Comparison of ENCODE assay signal across 16 mouse cellular contexts in genomic region chr9:75898022-75898421, GRCm38 (mm10).
"Had no signal": no experiment of that assay in that cellular context is flagged by ENCODE, and none has a peak within 500 bp of the region (broad histone marks: within the 10 kb centered on the region; RNA-seq: fewer than 3 reads in every experiment).

No protein-coding gene starts in this region.

- DNase-seq: kidney, adult 18-20 months; kidney, postnatal 14 days; lung, embryonic 14.5 days; lung, postnatal 10 days; right cerebral cortex, postnatal 14 days; thymus, adult 2 months; thymus, postnatal 25 days had no signal

- H3K4me2 ChIP-seq: intestine, embryonic 15.5 days; kidney, embryonic 15.5 days; limb, embryonic 12.5 days; liver, embryonic 15.5 days; lung, embryonic 14.5 days; midbrain, embryonic 11.5 days; midbrain, embryonic 15.5 days; stomach, embryonic 15.5 days had no signal

- H3K36me3 ChIP-seq: intestine, embryonic 15.5 days; kidney, embryonic 15.5 days; limb, embryonic 12.5 days; liver, embryonic 15.5 days; midbrain, embryonic 15.5 days; stomach, embryonic 15.5 days had no signal

- H3K4me1 ChIP-seq: intestine, embryonic 15.5 days; kidney, embryonic 15.5 days; liver, embryonic 15.5 days; megakaryocyte, embryonic 14.5 days; midbrain, embryonic 15.5 days; stomach, embryonic 15.5 days had no signal

- ATAC-seq: intestine, embryonic 15.5 days; midbrain, embryonic 15.5 days had no signal

- H3K9ac ChIP-seq: intestine, embryonic 15.5 days; kidney, embryonic 15.5 days; limb, embryonic 12.5 days; liver, embryonic 15.5 days; lung, embryonic 14.5 days; midbrain, embryonic 15.5 days; stomach, embryonic 15.5 days had no signal

- H3K4me3 ChIP-seq: intestine, embryonic 15.5 days; kidney, embryonic 15.5 days; limb, embryonic 12.5 days; liver, embryonic 15.5 days; megakaryocyte, embryonic 14.5 days; midbrain, embryonic 15.5 days; stomach, embryonic 15.5 days had no signal

- H3K27ac ChIP-seq: intestine, embryonic 15.5 days; kidney, embryonic 15.5 days; limb, embryonic 12.5 days; liver, embryonic 15.5 days; macrophage; midbrain, embryonic 15.5 days; stomach, embryonic 15.5 days had no signal

- H3K27me3 ChIP-seq: intestine, embryonic 15.5 days; kidney, embryonic 15.5 days; limb, embryonic 12.5 days; liver, embryonic 15.5 days; megakaryocyte, embryonic 14.5 days; midbrain, embryonic 15.5 days; stomach, embryonic 15.5 days had no signal

- H3K9me3 ChIP-seq: intestine, embryonic 15.5 days; kidney, embryonic 15.5 days; limb, embryonic 12.5 days; liver, embryonic 15.5 days; midbrain, embryonic 15.5 days; stomach, embryonic 15.5 days had no signal
